24 mouse cellular contexts compared by ENCODE assay signal in genomic region chr17:73587573-73587972, GRCm38 (mm10).
A peak's percentile ranks its signal among the peaks of the same experiment; 100 is the strongest.
DNase-seq lines count a peak whose midpoint lies in the region; ATAC-seq and TF ChIP-seq lines count a peak whose summit lies in the region.
"Had no signal": no experiment of that assay in that cellular context is flagged by ENCODE, and none has a peak within 500 bp of the region (broad histone marks: within the 10 kb centered on the region; RNA-seq: fewer than 3 reads in every experiment).

No protein-coding gene starts in this region.

- no peak overlapping the region for H3K9ac ChIP-seq in midbrain, embryonic 15.5 days
- H3K9ac ChIP-seq in midbrain, postnatal 0 days (replicated peaks; ENCODE audit: low read length, poor library complexity, severe bottlenecking) = no peak overlapping the region
- H3K9ac ChIP-seq in embryonic facial prominence, embryonic 14.5 days (ENCODE audit: low read depth, low read length) = no peak overlapping the region
- H3K9ac ChIP-seq in forebrain, postnatal 0 days = no peak overlapping the region
- H3K9ac ChIP-seq in liver, postnatal 0 days (replicated peaks) = no peak overlapping the region
- H3K9ac ChIP-seq: heart, embryonic 15.5 days; limb, embryonic 15.5 days; liver, embryonic 15.5 days; neural tube, embryonic 12.5 days had no signal

- no peak overlapping the region for H3K27ac ChIP-seq in midbrain, embryonic 15.5 days
- H3K27ac ChIP-seq in midbrain, postnatal 0 days (ENCODE audit: low read depth, low read length) = no peak overlapping the region
- H3K27ac ChIP-seq in embryonic facial prominence, embryonic 14.5 days (replicated peaks; ENCODE audit: low read depth, low read length) = no peak overlapping the region
- no peak overlapping the region for H3K27ac ChIP-seq in forebrain, postnatal 0 days (ENCODE audit: low read depth, low read length)
- H3K27ac ChIP-seq in liver, postnatal 0 days (ENCODE audit: low read depth) = no peak overlapping the region
- H3K27ac ChIP-seq: heart, embryonic 15.5 days; hindbrain, postnatal 0 days; left cerebral cortex, adult 2 months; liver, embryonic 15.5 days; neural tube, embryonic 12.5 days had no signal

- H3K4me3 ChIP-seq in midbrain, embryonic 15.5 days = no peak overlapping the region
- H3K4me3 ChIP-seq in midbrain, postnatal 0 days (ENCODE audit: low read depth, low read length) = no peak overlapping the region
- H3K4me3 ChIP-seq in embryonic facial prominence, embryonic 14.5 days (ENCODE audit: low read depth, low read length) = no peak overlapping the region
- H3K4me3 ChIP-seq in forebrain, postnatal 0 days (ENCODE audit: low read depth, low read length) = no peak overlapping the region
- H3K4me3 ChIP-seq in liver, postnatal 0 days (ENCODE audit: low read depth, low read length) = no peak overlapping the region
- H3K4me3 ChIP-seq: heart, embryonic 15.5 days; left cerebral cortex, adult 2 months; limb, embryonic 15.5 days; liver, embryonic 15.5 days; neural tube, embryonic 12.5 days had no signal

- DNase-seq in midbrain, postnatal 0 days (ENCODE audit: low spot score) = no peak
- no peak for DNase-seq in embryonic facial prominence, embryonic 14.5 days (ENCODE audit: low spot score)
- DNase-seq in forebrain, postnatal 0 days = no peak
- no peak for DNase-seq in liver, postnatal 0 days
- DNase-seq in left cerebral cortex, postnatal 14 days (ENCODE audit: low spot score in 2 of 2) = no peak
- DNase-seq in left cerebral cortex, postnatal 36 days (ENCODE audit: low spot score in 2 of 2) = no peak
- DNase-seq: adrenal gland, adult 2 months; cerebellum, adult 9-11 months; embryo, embryonic 11 days; gastrocnemius, postnatal 25 days; heart, postnatal 4 days; kidney, adult 8-10 months; kidney, postnatal 25 days; spleen, adult 18-20 months; thymus, adult 2 months had no signal

- H3K9me3 ChIP-seq in midbrain, embryonic 15.5 days = no peaks in the 10 kb centered on the region
- no peaks in the 10 kb centered on the region for H3K9me3 ChIP-seq in midbrain, postnatal 0 days (ENCODE audit: low read length)
- H3K9me3 ChIP-seq in embryonic facial prominence, embryonic 14.5 days (ENCODE audit: control insufficient read depth, low read length) = no peaks in the 10 kb centered on the region
- no peaks in the 10 kb centered on the region for H3K9me3 ChIP-seq in forebrain, postnatal 0 days (ENCODE audit: low read length)
- no peaks in the 10 kb centered on the region for H3K9me3 ChIP-seq in liver, postnatal 0 days (ENCODE audit: low read length)
- H3K9me3 ChIP-seq: heart, embryonic 15.5 days; limb, embryonic 15.5 days; liver, embryonic 15.5 days; neural tube, embryonic 12.5 days had no signal

- intact Hi-C loops in left cerebral cortex, postnatal 14 days (cut with DNase I) = no loop called here
- intact Hi-C loops in left cerebral cortex, postnatal 36 days (cut with DNase I) = no loop called here

- peaks cover 15% of the 10 kb centered on the region for H3K4me1 ChIP-seq in midbrain, embryonic 15.5 days
- H3K4me1 ChIP-seq in midbrain, postnatal 0 days (ENCODE audit: insufficient read depth, low read length) = peaks cover 6% of the 10 kb centered on the region; the same call in 1 of the 2 replicates
- peaks cover 6% of the 10 kb centered on the region; the same call in 1 of the 2 replicates for H3K4me1 ChIP-seq in embryonic facial prominence, embryonic 14.5 days (ENCODE audit: control insufficient read depth, insufficient read depth, low read length)
- no peaks in the 10 kb centered on the region for H3K4me1 ChIP-seq in forebrain, postnatal 0 days (ENCODE audit: insufficient read depth)
- H3K4me1 ChIP-seq in liver, postnatal 0 days (ENCODE audit: insufficient read depth) = no peaks in the 10 kb centered on the region
- H3K4me1 ChIP-seq: liver, embryonic 15.5 days; neural tube, embryonic 12.5 days had no signal

- H3K27me3 ChIP-seq in midbrain, embryonic 15.5 days (replicated peaks) = no peaks in the 10 kb centered on the region
- H3K27me3 ChIP-seq in midbrain, postnatal 0 days (ENCODE audit: insufficient read depth, low read length) = no peaks in the 10 kb centered on the region
- no peaks in the 10 kb centered on the region for H3K27me3 ChIP-seq in embryonic facial prominence, embryonic 14.5 days (replicated peaks; ENCODE audit: control insufficient read depth, insufficient read depth, low read length)
- no peaks in the 10 kb centered on the region for H3K27me3 ChIP-seq in forebrain, postnatal 0 days (ENCODE audit: insufficient read depth, low read length)
- no peaks in the 10 kb centered on the region for H3K27me3 ChIP-seq in liver, postnatal 0 days (ENCODE audit: insufficient read depth, low read length)
- H3K27me3 ChIP-seq: heart, embryonic 15.5 days; liver, embryonic 15.5 days; neural tube, embryonic 12.5 days had no signal

- TF ChIP-seq CTCF in midbrain, postnatal 0 days (IDR thresholded peaks at IDR 0.05) = no peak
- TF ChIP-seq CTCF in forebrain, postnatal 0 days (IDR thresholded peaks at IDR 0.05; ENCODE audit: low read depth) = no peak
- no peak for TF ChIP-seq CTCF in liver, postnatal 0 days (IDR thresholded peaks at IDR 0.05; ENCODE audit: low read depth)

- no peak for TF ChIP-seq EP300 in liver, postnatal 0 days (IDR thresholded peaks at IDR 0.05; ENCODE audit: low read depth)

- ATAC-seq in midbrain, embryonic 15.5 days (replicated peaks) = 0 out of 2 replicates have a peak, but pooled peaks have one; percentile 39
- no peak for ATAC-seq in midbrain, postnatal 0 days (ENCODE audit: low FRiP score)
- ATAC-seq in embryonic facial prominence, embryonic 14.5 days (ENCODE audit: low read depth) = peak; percentile 63; the same call in 1 of the 2 replicates
- ATAC-seq in forebrain, postnatal 0 days = peak; percentile 42; the same call in 1 of the 2 replicates
- no peak for ATAC-seq in liver, postnatal 0 days
- ATAC-seq: hindbrain, postnatal 0 days; lung, postnatal 0 days had no signal

- no peak overlapping the region for H3K4me2 ChIP-seq in midbrain, embryonic 15.5 days
- no peak overlapping the region for H3K4me2 ChIP-seq in midbrain, postnatal 0 days (ENCODE audit: low read depth, low read length, poor library complexity, severe bottlenecking)
- no peak overlapping the region for H3K4me2 ChIP-seq in embryonic facial prominence, embryonic 14.5 days (ENCODE audit: low read depth, low read length)
- no peak overlapping the region for H3K4me2 ChIP-seq in forebrain, postnatal 0 days (ENCODE audit: low read depth)
- H3K4me2 ChIP-seq in liver, postnatal 0 days (ENCODE audit: low read depth, low read length) = no peak overlapping the region
- H3K4me2 ChIP-seq: heart, embryonic 15.5 days; limb, embryonic 15.5 days; liver, embryonic 15.5 days; midbrain, embryonic 11.5 days; neural tube, embryonic 12.5 days had no signal

- WGBS in midbrain, embryonic 15.5 days = 78% methylated on average over 6 of the region's 6 CpGs
- 81% methylated on average over 6 of the region's 6 CpGs for WGBS in midbrain, postnatal 0 days
- 81% methylated on average over 6 of the region's 6 CpGs for WGBS in embryonic facial prominence, embryonic 14.5 days
- 50% methylated on average over 6 of the region's 6 CpGs for WGBS in forebrain, postnatal 0 days
- WGBS in liver, postnatal 0 days (ENCODE audit: insufficient replicate concordance) = 47% methylated on average over 6 of the region's 6 CpGs

- no peaks in the 10 kb centered on the region for H3K36me3 ChIP-seq in midbrain, embryonic 15.5 days (replicated peaks)
- no peaks in the 10 kb centered on the region for H3K36me3 ChIP-seq in midbrain, postnatal 0 days (ENCODE audit: insufficient read depth, low read length)
- H3K36me3 ChIP-seq in embryonic facial prominence, embryonic 14.5 days (ENCODE audit: control insufficient read depth, insufficient read depth, low read length) = no peaks in the 10 kb centered on the region
- H3K36me3 ChIP-seq in forebrain, postnatal 0 days (ENCODE audit: insufficient read depth) = no peaks in the 10 kb centered on the region
- H3K36me3 ChIP-seq in liver, postnatal 0 days (replicated peaks; ENCODE audit: insufficient read depth, low read length) = no peaks in the 10 kb centered on the region
- H3K36me3 ChIP-seq: heart, embryonic 15.5 days; limb, embryonic 15.5 days; liver, embryonic 15.5 days; neural tube, embryonic 12.5 days had no signal

Comparison
In these comparisons a context has a peak if more than half of its experiments do, and no peak if none do; other contexts are left out.
1. ATAC-seq: peak in midbrain, embryonic 15.5 days (single experiment), embryonic facial prominence, embryonic 14.5 days (single experiment) and forebrain, postnatal 0 days (single experiment); none in midbrain, postnatal 0 days (single experiment) and liver, postnatal 0 days (single experiment).